Mouse (Mus musculus) midbrain, embryonic 16.5 days (tissue): ENCODE measurements around the gene 1700061G19Rik. TPM values are rescaled to one million over a fixed set of nuclear protein-coding genes. Genes with fewer than 3 reads are reported as not detected.

ENCODE experiments used
- ATAC-seq: fragments of 200-750 bp; cut with Nextera tagmentation; 2 replicates; pipeline ENCODE4 v1.8.0; 2017; ENCODE audit warnings: moderate TSS enrichment
- H3K27ac ChIP-seq: fragments of 300-500 bp; sonication (generic); 2 replicates; pipeline ENCODE4 v1.5.1; 2014; ENCODE audit warnings: mild to moderate bottlenecking, low read length, mixed read lengths
- H3K27me3 ChIP-seq: fragments of 300-500 bp; sonication (generic); 2 replicates; pipeline ENCODE4 v1.6.1; 2014; ENCODE audit warnings: low read depth, low read length, mixed read lengths; ENCODE audit not compliant: control insufficient read depth, insufficient read depth
- H3K36me3 ChIP-seq: fragments of 300-500 bp; sonication (generic); 2 replicates; pipeline ENCODE4 v1.6.1; 2014; ENCODE audit warnings: mild to moderate bottlenecking, low read length, moderate library complexity, mixed read lengths; ENCODE audit not compliant: control insufficient read depth, insufficient read depth
- H3K4me1 ChIP-seq: fragments of 300-500 bp; sonication (generic); 2 replicates; pipeline ENCODE4 v1.6.1; 2014; ENCODE audit warnings: mild to moderate bottlenecking, low read length, mixed read lengths; ENCODE audit not compliant: control insufficient read depth, insufficient read depth
- H3K4me2 ChIP-seq: fragments of 300-500 bp; sonication (generic); 2 replicates; pipeline ENCODE4 v1.6.1; 2014; ENCODE audit warnings: mild to moderate bottlenecking, low read length, mixed read lengths
- H3K4me3 ChIP-seq: fragments of 300-500 bp; sonication (generic); 2 replicates; pipeline ENCODE4 v1.5.1; 2014; ENCODE audit warnings: low read depth, mild to moderate bottlenecking, low read length, moderate library complexity, mixed read lengths
- H3K9ac ChIP-seq: fragments of 300-500 bp; sonication (generic); 2 replicates; pipeline ENCODE4 v1.6.1; 2014; ENCODE audit warnings: low read depth, low read length, mixed read lengths
- H3K9me3 ChIP-seq: fragments of 300-500 bp; sonication (generic); replicated peaks from 2 replicates; pipeline ENCODE4 v1.6.1; 2014; ENCODE audit warnings: mild to moderate bottlenecking, low read length, mixed read lengths; ENCODE audit not compliant: control insufficient read depth, poor library complexity, severe bottlenecking
- WGBS: fragments of 180-500 bp; shearing (Covaris S2); extraction: QIAGEN DNeasy Blood & Tissue Kit; methylation state at CpG from one replicate; pipeline ENCODE4 v1.1.7; 2014; 5-methylcytosine and 5-hydroxymethylcytosine counted together
- polyA plus RNA-seq: library from polyadenylated mRNA; unstranded; fragments of >200 nt; fragmentation: Nextera tagmentation; extraction: Ambion mirVana; gene quantifications from 2 replicates; pipeline ENCODE4 v1.2.1, GENCODE M21; 2015

The 1700061G19Rik gene
- polyA plus RNA-seq: 0.57 and 0.63 TPM in 2 replicates

DNA sequence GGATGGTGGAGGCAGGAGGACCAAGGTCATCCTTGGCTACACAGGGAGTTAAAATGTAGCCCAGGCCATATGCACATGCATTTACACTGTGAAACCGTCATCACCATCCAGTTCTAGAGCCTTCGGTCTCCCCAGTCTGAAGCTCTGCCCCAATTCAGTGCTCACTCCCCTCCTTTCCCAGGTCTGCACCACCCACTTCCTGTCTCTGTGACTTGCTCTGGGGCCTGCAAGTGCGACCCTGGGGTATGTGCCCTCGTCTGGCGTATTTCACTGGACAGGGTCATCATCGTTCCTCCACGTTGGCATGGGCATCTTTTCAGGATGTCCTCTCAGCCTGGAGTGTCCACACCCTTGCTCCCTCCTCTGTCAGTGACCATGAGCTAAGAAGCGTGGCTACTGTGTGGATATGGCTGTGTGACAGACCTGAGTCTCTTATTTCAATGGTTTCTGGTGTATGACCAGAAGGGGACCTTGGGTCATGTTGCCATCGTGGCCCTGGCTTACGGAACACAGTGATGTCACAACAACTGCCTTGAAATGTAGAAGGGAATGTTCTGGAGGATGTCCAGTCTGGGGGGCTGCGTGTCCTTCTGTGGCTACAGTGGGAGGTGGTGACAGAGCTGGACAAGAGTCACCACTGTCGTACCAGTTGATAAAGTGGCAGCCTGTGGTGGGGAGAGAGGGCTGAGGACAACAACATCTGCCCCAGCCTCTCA lies at the start of gene 1700061G19Rik:
TSS of gene 1700061G19Rik (plus strand) at position 542 of the 716 bp plus-strand sequence.
- no peak within 1 kb of the TSS for H3K9ac ChIP-seq
- WGBS: 89% methylated on average over 12 of the region's 12 CpGs
- no peak for ATAC-seq

DNA sequence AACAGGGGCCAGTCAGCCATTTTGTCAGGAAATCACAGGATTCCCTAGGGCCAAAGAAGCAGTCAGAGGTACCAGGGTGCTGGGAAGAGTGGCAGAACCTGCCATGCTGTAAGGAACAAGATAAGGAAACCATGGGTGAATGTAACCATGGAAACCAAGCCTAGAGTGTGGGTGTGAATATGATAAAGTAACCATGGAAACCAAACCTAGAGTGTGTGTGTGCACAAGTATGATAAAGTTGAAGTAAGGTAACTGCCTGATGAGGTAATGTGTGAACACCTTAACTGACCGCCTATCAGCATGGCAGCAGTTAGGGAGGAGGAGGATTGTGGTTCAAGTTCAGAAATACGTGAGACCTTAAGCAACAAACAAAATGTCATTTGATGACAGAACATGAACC lies 48.6 kb upstream of the 1700061G19Rik start:
- H3K4me3 ChIP-seq: no peak overlapping the region
- peaks cover 6% of the 10 kb centered on the region for H3K27me3 ChIP-seq
- ATAC-seq: no peak
- H3K9ac ChIP-seq: no peak overlapping the region
- H3K27ac ChIP-seq: no peak overlapping the region
- 90% methylated on average over 2 of the region's 2 CpGs for WGBS
- H3K36me3 ChIP-seq: no peaks in the 10 kb centered on the region
- H3K4me1 ChIP-seq: peaks cover 15% of the 10 kb centered on the region
- H3K4me2 ChIP-seq: no peak overlapping the region
- no peaks in the 10 kb centered on the region for H3K9me3 ChIP-seq

More for the DNA sequence above, at the start of gene 1700061G19Rik:
- Histone ChIP-seq H3K27ac (no peak within 1 kb of the TSS), H3K36me3 (no peaks in the 10 kb centered on the region), H3K9me3 (no peaks in the 10 kb centered on the region), H3K27me3 (no peaks in the 10 kb centered on the region), H3K4me2 (no peak within 1 kb of the TSS), H3K4me1 (no peaks in the 10 kb centered on the region), H3K4me3 (no peak within 1 kb of the TSS)

GRCm38 (mm10) chr17:56829171-56829570 lies 46.1 kb upstream of the 1700061G19Rik start:
- no peaks in the 10 kb centered on the region for H3K36me3 ChIP-seq
- H3K27ac ChIP-seq: no peak overlapping the region
- H3K4me1 ChIP-seq: peaks cover 15% of the 10 kb centered on the region
- H3K9me3 ChIP-seq: no peaks in the 10 kb centered on the region
- peak overlapping the region; percentile 66; the same call in 1 of the 2 replicates for H3K4me3 ChIP-seq
- ATAC-seq: no peak
- H3K4me2 ChIP-seq: peak overlapping the region; percentile 88
- 27% methylated on average over 11 of the region's 11 CpGs for WGBS
- H3K9ac ChIP-seq: no peak overlapping the region; the same call in 1 of the 2 replicates
- peaks cover 6% of the 10 kb centered on the region for H3K27me3 ChIP-seq

GRCm38 (mm10) chr17:56829795-56830194 lies 45.5 kb upstream of the 1700061G19Rik start:
- ATAC-seq: no peak
- H3K4me2 ChIP-seq: peak overlapping the region; percentile 88
- H3K27ac ChIP-seq: no peak overlapping the region

GRCm38 (mm10) chr17:56830411-56831110 lies 44.7 kb upstream of the 1700061G19Rik start, which contains the start of gene Rfx2:
Gene Rfx2 (minus strand): TSS chr17:56831013.
- peaks cover 15% of the 10 kb centered on the region for H3K4me1 ChIP-seq
- no peaks in the 10 kb centered on the region for H3K36me3 ChIP-seq
- H3K9ac ChIP-seq: peak within 1 kb of the TSS; percentile 63
- ATAC-seq: no peak; the same call in 1 of the 2 replicates
- no peaks in the 10 kb centered on the region for H3K9me3 ChIP-seq
- peaks cover 6% of the 10 kb centered on the region for H3K27me3 ChIP-seq
- H3K4me2 ChIP-seq: peak within 1 kb of the TSS; percentile 88
- under 1% methylated on average over 19 of the region's 62 CpGs for WGBS
- peak within 1 kb of the TSS; percentile 66 for H3K4me3 ChIP-seq
- no peak within 1 kb of the TSS for H3K27ac ChIP-seq

More at GRCm38 (mm10) chr17:56829795-56830194, 45.5 kb upstream of the 1700061G19Rik start:
- Histone ChIP-seq H3K4me1 (peaks cover 15% of the 10 kb centered on the region), H3K27me3 (peaks cover 6% of the 10 kb centered on the region), H3K9ac (peak overlapping the region; percentile 2), H3K36me3 (no peaks in the 10 kb centered on the region), H3K4me3 (peak overlapping the region; percentile 66), H3K9me3 (no peaks in the 10 kb centered on the region)
- WGBS: under 1% methylated on average over 27 of the region's 27 CpGs

DNA sequence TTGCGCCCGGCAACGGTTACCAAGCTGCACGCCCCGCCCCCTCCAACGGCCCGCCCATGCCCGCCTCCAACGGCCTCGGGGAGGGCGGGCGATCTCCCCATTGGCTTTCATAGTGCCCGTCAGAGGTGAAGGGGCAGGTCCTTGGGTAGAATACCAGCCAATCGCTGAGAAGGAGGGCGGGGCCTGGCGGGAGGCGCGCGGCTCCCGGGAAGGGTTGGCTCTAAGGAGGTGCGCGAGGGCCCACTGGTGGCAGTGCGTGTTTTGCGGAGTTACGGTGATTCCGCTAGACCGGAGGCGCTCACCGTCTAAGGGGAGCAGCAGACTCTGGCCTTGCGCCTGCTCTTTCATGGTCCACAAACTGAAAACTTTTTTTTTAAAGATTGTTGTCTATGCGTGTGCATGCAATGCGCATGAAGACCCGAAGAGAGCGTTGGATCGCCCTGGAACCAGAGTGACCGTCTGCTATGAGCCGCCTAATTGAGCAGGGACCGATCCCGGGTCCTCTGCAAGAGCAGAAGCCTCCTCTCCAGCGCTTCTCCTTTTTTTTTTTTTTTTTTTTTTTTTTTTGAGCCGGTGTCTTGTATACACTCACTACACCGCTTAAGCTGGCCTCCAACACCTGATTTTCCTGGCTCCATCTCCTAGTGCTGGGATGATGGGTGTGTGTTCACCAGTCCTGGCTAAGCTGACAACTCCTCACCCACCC lies 44.0 kb upstream of the 1700061G19Rik start:
- peak overlapping the region; percentile 66 for H3K4me3 ChIP-seq
- no peak overlapping the region for H3K27ac ChIP-seq
- H3K36me3 ChIP-seq: no peaks in the 10 kb centered on the region
- peak overlapping the region; percentile 88 for H3K4me2 ChIP-seq
- H3K4me1 ChIP-seq: peaks cover 15% of the 10 kb centered on the region
- H3K9me3 ChIP-seq: no peaks in the 10 kb centered on the region
- ATAC-seq: peak; percentile 98
- H3K27me3 ChIP-seq: peaks cover 6% of the 10 kb centered on the region
- H3K9ac ChIP-seq: 0 out of 2 replicates have a peak overlapping the region, but pooled peaks have one; percentile 25
- WGBS: under 1% methylated on average over 41 of the region's 42 CpGs

- 88% methylated on average over 1 of the region's 1 CpGs for WGBS
- H3K4me1 ChIP-seq: peaks cover 15% of the 10 kb centered on the region
- H3K27me3 ChIP-seq: peaks cover 6% of the 10 kb centered on the region
- ATAC-seq: no peak
- no peak overlapping the region for H3K4me3 ChIP-seq
- H3K9ac ChIP-seq: no peak overlapping the region
- H3K9me3 ChIP-seq: no peaks in the 10 kb centered on the region
- H3K36me3 ChIP-seq: no peaks in the 10 kb centered on the region
- H3K27ac ChIP-seq: no peak overlapping the region
- H3K4me2 ChIP-seq: no peak overlapping the region
These were observed 42.4 kb upstream of the 1700061G19Rik start for GRCm38 (mm10) chr17:56832918-56833317.

DNA sequence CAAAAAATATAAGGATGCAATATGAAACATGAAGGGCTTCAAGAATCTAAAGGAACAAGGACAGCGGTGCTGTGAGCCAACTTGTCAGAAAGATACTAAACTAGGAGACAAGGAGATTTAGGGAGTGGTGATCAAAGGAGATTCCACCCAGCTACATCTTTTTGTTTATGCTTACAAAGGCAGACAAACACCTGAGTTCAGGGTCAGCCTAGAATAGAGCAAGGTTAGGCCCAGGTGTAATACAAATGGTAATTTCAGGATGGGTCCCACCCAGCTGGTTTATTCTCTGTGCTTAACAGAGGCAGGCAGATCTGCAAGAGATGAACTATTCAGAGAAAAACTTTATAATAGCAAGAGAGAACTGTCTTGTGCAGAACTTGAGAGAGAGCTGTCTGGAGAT lies 41.9 kb upstream of the 1700061G19Rik start:
- H3K36me3 ChIP-seq: no peaks in the 10 kb centered on the region
- peaks cover 15% of the 10 kb centered on the region for H3K4me1 ChIP-seq
- no peak overlapping the region for H3K27ac ChIP-seq
- ATAC-seq: no peak
- no peak overlapping the region for H3K4me2 ChIP-seq
- H3K4me3 ChIP-seq: no peak overlapping the region
- H3K27me3 ChIP-seq: peaks cover 6% of the 10 kb centered on the region
- no peak overlapping the region for H3K9ac ChIP-seq
- no peaks in the 10 kb centered on the region for H3K9me3 ChIP-seq
- 96% methylated on average over 1 of the region's 1 CpGs for WGBS
